Mouse (Mus musculus) lung, postnatal 25 days (tissue): ENCODE data around the gene Slco2b1.
"Not testable (repeated sequence)": the region's sequence is repeated elsewhere in the genome, so short reads cannot be mapped to it uniquely, and the experiment has no call there.

Experiments
- DNase-seq: peaks from one replicate; pipeline ENCODE4 v3.0.0; 2022; ENCODE audit warnings: low spot score

The Slco2b1 gene

DNA sequence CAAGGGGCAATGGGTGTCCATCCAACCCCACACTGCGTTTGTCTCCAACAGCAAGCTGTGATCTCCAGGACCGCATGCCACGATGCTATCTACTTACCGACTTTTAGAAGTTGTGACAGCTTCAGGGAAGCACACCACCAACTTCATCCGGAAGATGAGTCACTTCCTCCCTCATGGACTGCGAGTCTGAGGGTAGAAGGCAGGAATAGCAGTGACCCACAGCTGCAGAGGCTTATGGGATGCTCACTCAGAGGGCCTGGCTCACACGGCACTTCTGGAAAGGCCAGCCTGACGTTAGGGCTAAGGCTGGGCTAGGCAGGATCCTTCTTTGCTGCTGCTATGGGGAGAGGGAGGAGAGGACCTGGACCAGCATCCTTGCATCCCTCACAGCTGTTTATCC lies at the start of gene Slco2b1:
Gene Slco2b1 (minus strand): TSS at position 175 of the 400 bp plus-strand sequence.
- DNase-seq = no peak

DNA sequence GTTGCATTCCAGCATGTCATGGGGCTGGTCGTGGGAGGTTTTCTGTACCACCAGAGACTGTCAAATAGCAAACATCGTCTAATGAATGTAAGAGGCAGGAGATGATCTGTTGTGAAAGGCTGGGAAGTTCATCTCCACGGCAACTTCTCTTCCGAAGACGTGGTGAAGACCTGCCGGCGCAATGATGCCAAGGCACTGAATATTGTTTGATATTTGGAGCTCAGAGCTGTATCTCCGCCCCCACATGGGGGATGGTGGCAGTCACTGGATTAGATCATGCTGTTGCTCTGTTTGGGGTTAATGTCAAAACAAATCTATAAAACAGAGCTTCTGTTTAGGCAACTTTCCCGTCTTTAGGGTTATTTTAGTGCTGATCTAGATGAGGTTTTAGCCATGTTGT lies 28.1 kb upstream of the Slco2b1 start:
- DNase-seq = no peak

DNA sequence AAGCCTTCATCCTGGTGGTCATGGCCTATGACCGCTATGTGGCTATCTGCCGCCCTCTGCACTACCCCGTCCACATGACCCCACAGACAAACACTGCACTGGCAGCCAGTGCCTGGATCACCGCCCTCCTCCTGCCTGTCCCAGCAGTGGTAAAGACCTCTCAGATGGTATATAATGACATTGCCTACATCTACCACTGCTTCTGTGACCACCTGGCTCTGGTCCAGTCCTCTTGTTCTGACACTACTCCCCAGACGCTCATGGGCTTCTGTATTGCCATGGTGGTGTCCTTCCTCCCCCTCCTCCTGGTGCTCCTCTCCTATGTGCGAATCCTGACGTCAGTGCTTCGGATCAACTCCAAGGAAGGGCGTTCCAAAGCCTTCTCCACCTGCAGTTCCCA lies 24.4 kb upstream of the Slco2b1 start:
- not testable (repeated sequence) for DNase-seq

DNA sequence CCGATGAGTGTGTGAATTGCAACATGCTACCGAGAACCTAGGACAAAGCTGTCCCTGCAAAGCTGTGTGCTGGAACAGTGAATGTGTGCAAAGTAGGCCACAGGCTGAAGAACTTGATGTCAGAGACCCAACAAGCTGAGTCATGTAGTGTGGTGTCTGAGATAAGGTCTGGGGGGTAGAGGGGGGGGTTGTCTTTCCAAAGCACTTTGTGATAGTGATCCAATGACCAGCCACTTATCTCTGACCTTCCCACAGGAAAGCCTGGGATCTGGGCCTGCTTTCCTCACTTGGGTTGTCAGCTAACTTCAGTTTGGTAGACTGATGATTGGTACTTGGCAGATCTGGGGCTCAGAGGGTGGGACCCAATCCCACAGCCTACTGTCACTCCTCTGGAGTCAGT lies 23.5 kb upstream of the Slco2b1 start:
- DNase-seq = no peak

DNA sequence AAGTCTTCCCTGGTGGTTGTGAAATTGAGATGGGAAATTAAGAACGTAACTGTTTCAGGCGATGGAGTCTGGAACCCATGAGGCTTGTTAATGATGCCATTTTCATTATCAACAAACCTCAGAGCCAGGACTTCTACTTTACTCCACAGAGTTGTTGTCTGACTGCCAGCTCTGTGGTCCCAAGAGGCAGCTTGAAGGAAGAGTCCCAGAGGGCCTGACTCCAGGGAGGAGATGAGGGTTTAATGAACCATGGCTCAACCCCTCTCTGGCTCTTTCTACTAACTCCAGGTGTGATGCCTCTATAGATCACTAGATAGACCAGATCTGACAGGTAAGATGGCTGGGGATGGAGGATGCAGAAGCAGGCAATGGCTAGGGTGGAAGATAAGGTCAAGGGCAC lies 18.8 kb upstream of the Slco2b1 start, which contains the start of gene Olfr520:
Gene Olfr520 (plus strand): TSS at position 301 of the 400 bp plus-strand sequence.
- no peak for DNase-seq

DNA sequence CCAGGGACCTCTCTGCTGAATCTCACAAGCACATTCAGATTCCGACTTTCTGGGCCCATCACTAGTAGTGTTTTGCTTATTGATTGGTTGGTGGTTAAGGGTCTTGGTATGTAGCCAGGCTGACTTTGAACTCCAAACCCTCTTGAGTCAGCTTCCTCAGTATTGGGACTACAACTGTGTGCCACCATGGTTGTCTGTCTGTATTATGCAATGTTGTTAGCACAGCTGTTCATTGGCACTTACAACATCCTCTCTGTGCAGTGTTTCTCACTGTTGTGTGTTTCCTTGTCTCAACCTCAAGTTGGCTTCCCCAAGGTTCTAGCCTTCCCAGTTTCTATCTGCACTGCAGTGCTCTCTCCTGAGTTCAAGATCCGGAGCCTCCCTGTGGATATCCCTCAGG lies 5.4 kb upstream of the Slco2b1 start:
- DNase-seq = no peak

DNA sequence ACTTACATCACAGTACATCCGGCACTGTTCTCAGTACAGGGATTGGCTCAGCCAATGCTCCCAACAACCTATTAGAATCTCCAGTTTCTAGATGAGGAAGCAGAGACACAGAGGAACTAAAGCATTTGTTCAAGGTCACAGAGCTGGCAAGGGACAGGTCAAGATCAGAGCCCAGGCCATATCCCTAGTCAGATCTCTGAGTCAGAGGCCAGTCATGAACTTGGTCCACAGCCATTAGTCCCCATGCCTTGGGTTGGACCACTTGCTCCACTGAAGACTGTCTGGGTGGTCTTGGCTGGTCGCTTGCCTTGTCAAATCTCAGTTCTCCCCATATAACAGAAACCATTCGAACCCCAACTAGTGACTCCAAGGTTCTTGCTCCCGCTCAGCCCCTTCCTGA lies 1.3 kb upstream of the Slco2b1 start:
- no peak for DNase-seq

DNA sequence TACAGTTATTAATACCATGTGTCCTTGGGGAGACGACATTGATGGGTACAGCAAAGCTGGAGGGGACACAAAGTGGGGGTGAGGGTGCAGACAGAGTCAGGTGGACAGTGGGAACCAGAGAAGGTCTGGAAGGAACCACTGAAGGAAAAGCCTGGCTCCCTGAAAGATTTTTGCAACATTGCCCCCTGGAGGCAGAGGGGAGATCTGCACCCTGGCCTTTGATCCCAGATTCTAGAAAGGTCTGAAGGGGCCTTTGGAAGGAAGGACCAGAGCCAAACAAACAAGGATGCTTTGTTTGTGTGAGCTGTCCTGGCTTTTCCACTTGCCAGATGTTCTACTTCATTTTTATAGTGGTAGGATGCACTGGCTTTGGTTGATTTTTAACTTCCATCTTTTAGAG lies 664 bp downstream of the Slco2b1 start:
- DNase-seq = peak; percentile 58

DNA sequence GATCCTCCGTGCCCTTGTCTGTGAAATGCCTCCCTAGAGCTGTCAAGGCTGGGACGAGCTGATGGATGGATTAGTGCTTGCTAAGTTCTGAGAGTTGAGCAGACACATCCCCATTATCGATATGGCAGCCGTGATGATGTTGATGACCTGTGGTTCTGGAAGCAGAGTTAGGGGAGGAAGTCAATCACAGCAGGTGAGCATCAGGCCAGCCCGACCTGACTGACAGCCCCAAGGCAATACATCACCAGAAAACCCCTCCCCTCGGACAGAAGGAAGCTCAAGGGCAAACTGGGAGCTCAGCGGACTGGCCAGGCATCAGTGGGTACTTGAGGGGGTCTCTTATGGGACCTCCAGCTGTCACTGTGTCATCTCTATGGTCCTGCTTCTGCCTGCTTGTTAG lies 1.1 kb downstream of the Slco2b1 start:
- no peak for DNase-seq

DNA sequence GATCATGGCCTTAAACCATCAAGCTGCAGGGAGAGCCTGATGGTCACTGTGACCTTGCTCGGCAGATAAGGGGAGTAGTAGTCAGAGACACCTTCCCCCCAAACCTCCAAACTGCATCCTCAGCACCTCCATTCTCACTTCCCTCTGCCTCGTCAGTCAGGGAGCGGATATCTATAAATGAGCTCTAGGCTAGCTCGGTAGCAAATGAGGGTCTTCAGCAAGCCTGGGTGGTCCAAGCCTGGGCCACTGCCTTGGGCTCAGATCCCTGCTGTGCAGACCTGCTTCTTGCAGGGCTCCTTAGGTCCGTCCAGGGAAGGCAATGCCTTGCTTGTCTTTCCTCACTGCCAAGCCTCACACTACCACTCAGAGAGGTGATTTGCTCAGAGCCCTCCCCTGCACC lies 2.4 kb downstream of the Slco2b1 start:
- DNase-seq = no peak

DNA sequence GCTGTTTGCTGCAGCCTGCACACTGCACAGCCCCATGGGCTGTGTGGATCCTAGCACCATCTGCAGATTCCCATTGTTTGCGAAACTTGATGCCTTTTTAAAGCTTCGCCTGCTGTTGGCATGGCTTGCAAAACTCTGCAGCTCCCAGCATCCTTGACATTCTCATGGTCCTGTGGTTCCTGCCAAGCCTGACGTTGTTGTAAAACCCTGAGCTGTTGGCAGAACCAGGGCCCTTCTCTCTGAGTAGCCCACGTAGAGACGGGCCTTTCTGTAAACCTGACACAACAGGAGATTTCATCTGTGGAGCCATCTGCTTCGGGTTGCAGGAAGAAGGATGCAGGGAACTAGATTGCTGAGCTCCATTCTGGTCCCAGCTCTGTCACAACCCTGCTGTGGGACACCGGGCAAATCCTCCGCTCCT lies 2.8 kb downstream of the Slco2b1 start:
- DNase-seq = no peak

DNA sequence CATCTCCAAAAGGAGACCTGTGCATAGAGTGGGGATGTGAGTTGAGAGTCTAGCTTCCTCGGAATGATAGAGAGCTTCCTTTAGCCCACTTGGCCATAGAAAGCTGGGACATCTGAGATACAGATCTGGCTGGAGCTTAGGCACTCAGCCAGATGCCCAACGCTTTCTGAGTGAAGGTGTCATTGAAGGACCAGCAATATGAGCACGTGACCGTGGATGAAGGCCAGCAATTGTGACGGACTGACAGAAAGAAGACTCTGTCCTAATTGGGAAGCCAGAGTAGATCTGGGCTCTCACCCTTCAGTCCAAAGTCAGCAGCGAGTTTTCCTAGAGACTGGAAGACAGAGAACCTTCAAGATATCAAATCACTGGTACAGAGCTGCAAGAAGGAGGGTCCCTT lies 3.5 kb downstream of the Slco2b1 start:
- no peak for DNase-seq

DNA sequence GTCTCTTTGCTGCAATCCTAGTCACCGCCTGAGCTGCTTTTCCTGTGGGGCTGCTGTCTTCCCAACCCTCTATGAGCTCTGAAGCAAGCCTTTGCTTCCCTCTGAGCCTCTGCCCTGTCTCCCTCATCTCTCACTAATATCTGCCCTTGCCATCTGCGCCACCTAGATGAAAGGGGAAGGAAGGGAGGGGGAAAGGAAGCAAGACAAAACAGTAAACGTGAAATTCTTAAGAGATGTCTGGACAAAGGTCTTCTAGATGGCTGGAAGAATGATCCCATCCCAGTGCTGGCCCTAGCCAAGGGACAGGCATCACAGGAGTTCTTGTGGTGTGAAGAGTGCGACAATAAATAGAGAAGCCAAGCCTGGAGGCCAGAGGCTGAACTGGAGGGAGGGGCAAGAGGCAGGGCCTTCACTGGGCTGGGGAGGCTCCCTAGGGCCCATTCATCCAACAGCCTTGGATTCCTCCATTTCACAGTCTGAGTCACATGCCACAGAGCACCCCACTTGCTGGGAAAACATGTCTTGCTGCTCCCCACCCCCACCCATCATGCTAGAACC lies 4.0 kb downstream of the Slco2b1 start:
- DNase-seq = peak; percentile 35

DNA sequence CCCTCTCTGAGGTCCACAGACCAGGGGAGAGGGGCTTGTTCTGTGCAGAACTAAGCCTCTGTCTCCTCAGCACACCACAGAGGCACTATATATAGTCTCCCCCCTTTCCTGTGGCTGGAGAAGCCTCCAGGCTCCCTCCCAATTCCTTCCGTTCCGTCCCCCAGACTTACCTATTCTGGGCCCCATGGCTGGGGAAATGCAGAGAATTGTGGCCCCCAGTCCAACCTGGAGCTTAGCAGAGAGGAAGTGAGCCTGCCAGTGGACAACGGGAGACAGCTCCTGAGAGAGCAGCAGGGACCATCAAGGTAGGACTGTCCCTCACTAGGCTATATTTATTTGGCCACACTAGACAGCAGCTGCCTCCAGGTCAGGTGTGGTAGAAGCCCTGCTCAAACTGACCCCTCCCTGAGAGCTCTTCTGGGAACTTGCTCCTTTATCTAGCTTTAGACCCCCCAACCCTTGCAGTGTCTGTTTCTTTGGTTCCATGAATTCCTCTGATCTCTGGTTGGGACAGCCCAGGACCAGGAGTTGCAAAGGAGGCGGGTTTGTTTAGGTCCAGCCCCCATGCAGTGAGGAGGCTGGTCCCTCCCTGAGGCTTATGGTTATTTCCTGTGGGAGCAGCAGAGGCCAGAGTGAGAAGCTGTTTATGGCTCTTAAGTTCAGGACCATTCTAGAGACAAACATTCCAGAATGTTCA lies 4.7 kb downstream of the Slco2b1 start:
- DNase-seq = peak; percentile 32

DNA sequence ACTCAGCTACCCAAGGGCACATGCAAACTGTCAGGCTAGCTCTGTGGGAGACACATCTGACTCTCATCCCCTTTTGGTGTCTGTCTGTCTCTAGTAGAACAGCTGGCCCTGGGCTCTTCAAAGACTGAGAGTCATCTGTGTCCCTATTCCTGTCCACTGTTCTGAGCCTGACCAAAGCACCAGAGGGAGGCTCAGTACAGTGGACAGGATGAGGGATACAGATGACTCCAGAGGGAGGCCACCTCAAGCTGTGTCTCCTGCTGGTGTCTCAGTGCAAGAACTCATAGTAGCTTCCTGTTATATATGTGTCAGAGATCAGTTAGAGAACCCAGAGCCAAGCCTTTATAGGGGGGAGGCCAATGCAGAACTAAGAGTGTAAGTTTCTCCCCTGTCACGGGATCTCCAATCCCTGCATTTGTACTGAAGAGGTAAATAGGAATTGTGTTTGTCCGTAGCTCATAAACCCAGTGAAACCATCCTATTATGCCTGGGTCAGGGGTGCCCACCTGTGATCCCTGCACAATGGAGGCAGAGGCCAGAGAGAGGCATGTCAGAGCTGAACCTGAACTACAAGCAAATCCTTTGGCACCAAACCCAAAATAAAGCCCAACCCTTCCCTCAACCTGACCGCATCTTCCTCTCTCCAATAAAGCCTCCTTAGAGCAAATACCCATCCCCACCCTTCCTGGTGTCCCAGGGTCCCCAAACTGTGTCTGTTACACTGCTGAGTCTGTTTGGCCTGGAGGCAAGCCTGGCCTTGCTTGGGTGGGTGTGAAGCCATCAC lies 6.2 kb downstream of the Slco2b1 start:
- no peak for DNase-seq

DNA sequence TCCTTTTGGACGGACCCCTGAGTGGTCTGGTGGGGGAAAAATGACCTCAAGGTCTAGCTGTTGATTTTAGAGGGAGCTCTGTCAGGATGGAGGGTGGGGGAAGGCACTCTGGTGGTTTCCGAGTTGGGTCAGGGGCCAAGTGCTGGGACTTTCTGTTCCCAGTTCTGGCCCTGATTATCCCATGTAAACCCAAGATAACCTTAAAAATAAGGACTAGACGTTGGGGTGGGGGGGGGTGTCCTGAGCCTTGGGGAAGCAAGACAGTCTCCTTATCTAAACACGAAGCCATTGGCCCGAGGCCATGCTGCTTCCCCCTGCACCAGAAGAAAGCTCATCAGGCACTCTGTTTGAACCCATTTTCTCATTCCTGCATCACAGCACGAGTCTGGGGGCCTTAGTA lies 8.9 kb downstream of the Slco2b1 start:
- no peak for DNase-seq

DNA sequence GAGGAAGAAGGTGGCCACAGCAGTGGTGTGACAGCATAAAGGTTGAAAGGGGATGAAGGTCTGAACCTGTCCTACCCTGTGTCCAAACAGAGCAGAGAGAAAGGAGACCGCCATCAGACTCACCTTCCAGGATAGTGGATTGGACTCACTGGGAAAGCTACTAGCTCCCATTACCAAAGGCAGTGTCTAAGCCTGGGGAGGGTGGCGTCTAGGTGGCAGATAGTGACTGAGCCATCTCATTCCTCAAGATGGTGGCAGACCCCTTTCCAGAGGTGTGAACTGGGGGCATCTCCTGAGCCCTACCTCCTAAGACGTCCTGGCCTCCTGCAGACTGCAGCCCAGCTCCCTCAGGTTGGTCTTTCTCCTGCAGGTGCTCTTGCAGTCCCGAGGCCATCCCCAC lies 10.5 kb downstream of the Slco2b1 start:
- no peak for DNase-seq

DNA sequence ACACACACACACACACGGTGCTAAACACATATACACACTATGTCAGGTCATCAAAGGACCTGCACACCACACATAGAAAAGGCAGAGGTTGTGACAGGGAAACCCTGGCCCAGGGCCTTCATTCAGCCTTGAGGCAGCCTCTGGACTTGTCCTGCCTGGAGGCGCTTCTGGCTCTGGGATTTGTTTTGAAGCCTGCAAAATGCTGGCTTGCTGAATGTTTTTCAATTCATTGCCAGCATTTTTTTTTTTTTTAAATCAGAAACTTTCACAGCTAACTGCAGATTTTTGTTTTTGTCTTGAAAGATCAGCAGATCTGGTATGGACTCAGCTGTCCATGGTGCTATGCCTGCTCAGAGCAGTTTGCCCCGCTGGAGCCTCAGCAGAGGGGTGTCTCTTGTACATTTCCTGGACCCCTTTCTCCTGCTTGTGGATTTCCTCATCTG lies 11.4 kb downstream of the Slco2b1 start:
- peak; percentile 18 for DNase-seq

DNA sequence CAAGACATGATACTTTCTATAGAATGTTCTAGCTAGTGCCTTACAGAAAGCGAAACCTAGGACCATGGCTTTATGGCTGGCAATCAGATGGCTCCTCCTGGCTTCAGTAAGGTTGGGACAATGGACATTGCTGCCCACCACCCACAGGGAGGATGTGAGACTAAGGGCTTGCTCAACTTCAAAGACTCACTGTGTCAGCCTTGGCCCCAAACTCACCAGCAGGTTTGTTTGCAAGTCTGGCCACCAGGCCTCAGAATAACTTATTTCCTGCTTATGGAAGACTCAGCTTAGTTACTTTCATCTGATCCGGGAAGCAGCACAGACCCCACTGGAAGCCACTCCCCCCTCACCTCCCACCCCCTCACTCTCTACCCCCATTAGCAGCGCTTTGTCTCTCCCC lies 12.0 kb downstream of the Slco2b1 start:
- DNase-seq = no peak

DNA sequence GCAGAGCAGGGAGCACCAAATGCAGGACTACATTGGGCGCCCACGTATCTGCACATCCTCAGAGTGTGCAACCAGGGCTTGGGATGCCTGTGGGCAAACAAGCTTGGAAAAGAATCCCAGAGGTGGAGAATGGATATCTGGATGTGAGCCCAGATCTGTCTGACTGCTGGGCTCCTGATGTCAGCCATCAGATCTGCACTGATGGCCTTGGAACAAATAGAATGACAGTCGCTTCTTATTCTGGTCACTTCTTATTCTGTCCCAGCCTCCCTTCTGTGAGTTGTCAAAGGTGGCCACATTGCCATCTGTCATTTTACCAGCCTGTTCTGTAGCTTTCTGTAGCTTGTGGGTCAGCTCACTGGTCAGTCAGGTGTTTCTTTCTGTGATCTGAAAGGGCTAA lies 12.6 kb downstream of the Slco2b1 start:
- no peak for DNase-seq

DNA sequence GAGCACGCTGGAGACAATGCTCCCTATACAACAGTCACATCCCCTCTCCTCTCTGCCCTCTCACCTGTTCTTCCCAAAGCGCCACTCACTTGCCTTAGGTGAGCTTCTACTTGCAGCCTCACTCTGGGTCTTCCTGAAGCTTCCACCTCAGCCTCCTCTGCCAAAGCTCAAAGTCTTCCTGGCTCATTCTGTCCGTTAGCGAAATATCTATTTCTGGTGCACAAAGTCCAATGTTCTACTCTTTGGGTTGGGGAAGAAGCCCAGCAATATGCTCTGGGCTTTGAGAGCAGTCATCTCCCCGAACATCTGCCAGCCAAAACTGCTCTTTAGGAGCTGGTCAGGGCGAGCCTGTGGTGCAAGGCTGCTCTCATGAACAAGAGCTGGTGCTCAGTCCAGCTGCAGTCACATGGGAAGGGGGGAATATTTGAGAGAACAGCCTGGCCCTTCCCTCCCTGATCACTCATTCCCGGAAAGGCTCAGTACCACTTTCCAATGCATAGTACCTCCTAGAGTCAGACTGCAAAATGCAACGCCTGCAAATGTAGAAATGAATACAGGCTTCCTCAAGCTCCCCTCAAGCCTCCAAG lies 15.6 kb downstream of the Slco2b1 start:
- DNase-seq = no peak

DNA sequence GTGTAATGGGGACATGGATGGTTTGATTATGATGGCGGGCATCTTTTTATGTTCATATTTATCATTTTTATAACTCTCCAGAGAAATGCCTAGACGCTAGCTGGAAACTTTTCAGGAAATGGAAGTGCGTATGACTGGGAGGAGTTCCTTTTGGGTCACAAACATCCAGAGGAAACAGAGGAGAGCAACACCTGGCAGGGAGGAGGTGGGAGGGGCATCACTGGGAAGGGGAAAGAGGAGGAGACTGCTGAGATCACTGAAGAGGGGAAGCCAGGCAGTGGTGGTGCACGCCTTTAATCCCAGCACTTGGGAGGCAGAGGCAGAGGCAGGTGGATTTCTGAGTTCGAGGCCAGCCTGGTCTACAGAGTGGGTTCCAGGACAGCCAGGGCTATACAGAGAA lies 16.7 kb downstream of the Slco2b1 start:
- DNase-seq = not testable (repeated sequence)

DNA sequence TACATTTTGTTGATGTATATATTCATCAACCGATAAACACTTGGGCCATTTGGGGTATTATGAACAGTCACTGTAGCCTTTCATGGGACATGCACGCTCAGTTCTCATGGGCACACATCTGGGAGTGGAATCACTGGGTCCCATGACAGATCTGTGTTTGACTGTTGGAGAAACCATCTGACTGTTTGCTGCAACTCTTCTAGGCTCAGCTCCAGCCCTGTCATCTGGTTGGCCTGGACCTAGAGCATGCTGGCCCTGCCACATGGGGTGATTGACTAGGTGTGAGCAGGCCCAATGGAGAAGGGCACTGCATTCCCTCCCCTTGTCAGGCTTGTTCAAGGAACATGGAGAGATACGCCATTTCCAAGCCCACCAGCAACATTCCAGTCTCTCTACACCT lies 17.2 kb downstream of the Slco2b1 start:
- DNase-seq = no peak
